Mouse (Mus musculus) cerebellum, adult 2 months (tissue): Measurements from ENCODE around the gene Gm39566.

ENCODE experiments used
- CTCF ChIP-seq: fragments of 200-500 bp; IDR thresholded peaks from 2 replicates; pipeline ENCODE4 v1.5.1; 2011; ENCODE audit warnings: low read depth, mild to moderate bottlenecking, control low read depth, low read length, moderate library complexity, borderline replicate concordance; ENCODE audit not compliant: insufficient read depth
- POLR2A ChIP-seq: fragments of 200-500 bp; IDR thresholded peaks from 2 replicates; pipeline ENCODE4 v1.6.1; 2011; ENCODE audit warnings: low read length, control low read depth, borderline replicate concordance; ENCODE audit not compliant: insufficient read depth

DNA sequence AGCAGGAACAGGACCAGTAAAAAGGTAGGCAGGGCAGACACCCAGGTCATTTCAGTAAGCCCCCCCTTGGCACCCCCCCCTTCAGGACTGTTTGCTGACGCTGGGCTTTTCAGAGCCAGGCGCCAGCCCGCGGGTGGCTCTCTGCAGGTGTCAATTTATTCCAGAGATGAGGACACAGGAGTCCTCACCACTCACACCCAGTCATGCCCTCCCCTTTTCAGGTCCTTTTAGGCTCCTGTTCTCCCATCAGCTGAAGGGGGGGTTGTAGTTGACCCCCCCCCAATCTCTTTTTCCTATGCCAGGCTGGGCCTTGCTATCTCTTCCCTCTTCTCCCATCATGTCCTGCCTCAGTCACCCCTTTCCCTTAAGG, 20.9 kb upstream of the Gm39566 start:
- TF ChIP-seq POLR2A (no peak), CTCF (no peak)
